Mouse (Mus musculus) NIH3T3 (cell line): Measurements from ENCODE around the gene Dbil5.
"Not testable (repeated sequence)": the region's sequence is repeated elsewhere in the genome, so short reads cannot be mapped to it uniquely, and the experiment has no call there.

Experiments
- DNase-seq: peaks from one replicate; pipeline ENCODE4 v3.0.0-alpha.2; 2012; ENCODE audit warnings: low read depth

Gene Dbil5

DNA sequence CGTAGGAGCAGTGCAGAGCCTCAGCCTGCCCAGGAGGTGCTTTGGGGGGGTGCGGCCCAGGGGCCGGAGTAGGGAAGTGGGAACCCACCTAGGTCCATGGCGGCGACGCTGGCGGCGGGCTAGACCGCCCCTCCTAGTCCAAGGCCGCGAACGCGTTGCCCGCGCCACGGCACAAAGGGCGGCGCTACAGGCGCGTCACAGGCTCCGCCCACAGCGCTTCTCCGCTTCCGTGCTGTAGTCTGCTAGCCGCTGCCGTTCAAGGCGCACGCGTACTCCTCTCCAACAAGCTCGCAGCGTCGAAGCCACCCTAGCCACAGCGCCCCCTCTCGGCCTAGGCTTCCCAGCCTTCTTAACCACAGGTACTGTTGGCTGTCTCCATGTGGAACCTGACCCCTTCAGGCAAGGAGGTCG is at the start of gene Dbil5, which contains the start of gene Gemin4:
Gene Dbil5 (plus strand): TSS at position 219 of the 411 bp plus-strand sequence.
Gene Gemin4 (minus strand): TSS at position 275 of the 411 bp plus-strand sequence.
- DNase-seq: peak; percentile 99

DNA sequence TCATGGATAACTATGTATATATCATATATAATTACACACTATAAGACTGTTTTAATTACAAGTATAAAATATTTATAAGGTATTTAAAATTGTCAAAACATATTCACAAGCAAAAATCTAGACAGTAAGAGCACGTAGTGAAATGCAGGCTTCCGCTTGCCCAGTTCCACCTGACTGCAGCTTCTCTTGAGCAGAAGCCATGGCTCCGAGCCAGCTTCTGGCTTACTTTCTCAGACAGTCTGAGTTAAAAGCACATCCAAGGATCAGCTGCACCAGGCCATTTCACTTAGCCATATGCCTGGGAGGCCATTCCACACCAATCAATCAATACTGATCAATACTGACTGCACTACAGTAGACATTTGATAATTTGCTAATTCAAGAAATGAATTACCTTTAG is 48.4 kb upstream of the Dbil5 start:
- DNase-seq: no peak

DNA sequence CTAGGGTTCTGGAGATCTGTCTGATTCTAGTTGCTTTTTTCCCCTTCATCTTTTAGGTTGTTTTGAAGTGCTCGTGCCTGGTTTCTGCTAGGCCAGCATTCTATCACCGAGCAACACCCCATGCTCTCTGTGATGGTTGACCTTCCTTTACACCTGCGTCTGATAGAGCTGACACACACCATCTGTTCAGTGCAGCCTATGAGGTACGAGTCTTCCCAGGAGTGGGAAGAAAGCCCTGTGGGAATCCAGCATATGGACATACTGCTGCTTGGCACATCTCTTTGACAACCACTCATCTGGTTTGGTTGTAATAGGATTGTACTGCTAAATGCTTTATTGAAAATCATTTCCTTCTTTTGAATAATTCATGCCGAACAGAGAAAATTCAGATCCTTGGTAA is 47.2 kb upstream of the Dbil5 start:
- DNase-seq: no peak

DNA sequence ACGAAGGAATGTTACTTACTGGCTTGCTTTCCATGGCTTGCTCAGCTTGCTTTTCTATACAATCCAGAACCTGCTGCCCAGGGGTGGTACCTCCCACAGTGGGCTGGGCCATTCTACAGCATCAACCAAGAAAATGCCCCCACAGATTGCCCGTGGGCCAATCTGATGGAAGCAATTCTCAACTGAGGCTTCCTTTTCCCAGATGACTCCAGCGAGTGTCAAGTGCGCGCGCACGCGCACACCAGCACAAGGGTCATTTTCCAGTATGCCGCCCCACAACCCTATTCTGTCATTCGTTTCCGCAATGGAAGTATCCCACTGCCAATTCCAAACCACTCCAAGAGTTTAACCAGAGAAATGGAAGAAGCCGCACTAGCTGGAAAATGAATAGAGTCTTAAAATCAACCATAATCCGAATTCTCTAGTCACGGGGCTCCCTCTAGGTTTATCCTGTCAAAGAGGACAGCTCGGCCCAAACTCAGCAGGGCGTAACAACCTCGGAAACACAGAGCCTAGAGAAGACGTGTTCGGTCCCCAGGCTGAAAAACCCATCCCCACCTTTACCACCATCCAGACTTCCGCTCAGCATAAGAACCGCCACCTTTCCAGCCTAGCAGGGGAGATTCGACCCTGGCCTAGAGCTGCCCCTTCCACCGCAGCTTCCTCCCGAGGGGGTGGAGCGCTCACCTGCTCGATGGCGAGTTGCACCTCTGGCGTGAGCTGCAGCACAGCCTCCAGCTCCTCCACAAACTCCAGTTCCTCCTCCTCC is 38.5 kb upstream of the Dbil5 start:
- DNase-seq: peak; percentile 65

DNA sequence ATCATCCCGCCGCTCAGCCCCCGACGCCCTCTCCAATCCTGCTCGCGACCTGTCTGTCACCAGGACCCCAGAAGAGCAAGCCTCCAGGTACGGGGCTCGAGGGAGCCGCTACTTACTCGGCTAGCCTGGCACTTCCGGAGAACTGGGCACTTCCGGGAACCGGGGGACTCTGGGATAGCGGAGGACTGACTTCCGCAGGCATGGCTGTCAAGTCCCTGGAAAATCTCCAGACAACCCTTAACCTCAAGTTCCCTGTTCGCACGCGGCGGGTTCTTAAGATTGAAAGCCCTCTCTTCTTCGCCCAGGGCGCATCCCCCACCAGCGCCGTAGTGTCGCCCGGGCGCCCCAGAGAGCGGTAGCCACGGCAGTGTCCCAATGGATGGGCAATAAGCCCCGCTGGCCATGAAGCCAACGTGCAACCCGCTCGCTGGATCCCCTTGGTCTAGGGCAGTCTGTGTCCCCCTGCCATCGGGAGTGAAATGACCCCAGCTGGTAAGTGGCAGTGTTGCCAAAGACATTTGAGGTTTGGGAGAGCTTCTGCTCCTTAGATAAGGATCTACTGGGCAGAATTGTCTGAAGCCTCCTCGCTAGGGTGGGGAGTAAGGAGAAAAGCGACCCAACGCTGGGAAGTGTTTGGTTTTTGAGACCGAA is 37.8 kb upstream of the Dbil5 start, which contains the start of the genes Vps53 and Fam57a:
Gene Vps53 (minus strand): TSS at position 153 of the 651 bp plus-strand sequence.
Gene Fam57a (plus strand): TSS at position 177 of the 651 bp plus-strand sequence.
- peak; percentile 87 for DNase-seq

DNA sequence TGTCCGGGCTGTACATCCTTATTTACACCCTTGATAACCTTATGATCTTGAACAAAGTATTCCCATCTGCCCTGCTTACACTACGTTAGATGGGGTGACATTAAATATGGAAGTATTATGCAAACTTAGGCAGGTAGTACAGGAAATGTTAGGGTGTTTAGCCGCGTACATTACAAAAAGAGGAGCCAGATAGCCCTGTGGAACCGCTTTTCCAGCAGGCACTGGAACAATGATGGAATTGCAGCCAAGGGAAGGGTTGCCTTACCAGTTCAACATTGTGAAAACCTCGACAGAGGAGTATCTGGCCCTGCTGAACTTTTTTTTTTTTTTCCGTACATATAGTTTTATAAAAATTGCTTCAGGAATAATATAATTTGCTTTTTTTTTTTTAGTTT is 37.3 kb upstream of the Dbil5 start:
- DNase-seq: no peak

DNA sequence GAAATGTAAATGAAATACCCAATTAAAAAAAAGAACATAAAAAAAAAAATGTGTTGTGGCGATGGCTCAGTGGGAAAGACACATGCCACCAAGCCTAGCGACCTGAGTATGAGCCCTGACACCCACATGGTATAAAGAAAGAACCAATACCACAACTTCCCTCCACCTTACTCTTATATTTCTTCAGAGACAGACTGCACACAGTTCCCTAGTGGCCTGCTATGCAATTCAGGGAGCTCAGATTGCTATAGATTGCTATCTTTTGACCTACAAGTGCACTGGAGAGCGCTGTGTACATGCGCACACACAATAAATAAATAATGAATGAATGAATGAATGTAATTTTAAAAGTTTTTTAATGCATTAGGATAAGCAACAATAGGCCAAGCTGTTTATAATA is 33.7 kb upstream of the Dbil5 start:
- DNase-seq: no peak

DNA sequence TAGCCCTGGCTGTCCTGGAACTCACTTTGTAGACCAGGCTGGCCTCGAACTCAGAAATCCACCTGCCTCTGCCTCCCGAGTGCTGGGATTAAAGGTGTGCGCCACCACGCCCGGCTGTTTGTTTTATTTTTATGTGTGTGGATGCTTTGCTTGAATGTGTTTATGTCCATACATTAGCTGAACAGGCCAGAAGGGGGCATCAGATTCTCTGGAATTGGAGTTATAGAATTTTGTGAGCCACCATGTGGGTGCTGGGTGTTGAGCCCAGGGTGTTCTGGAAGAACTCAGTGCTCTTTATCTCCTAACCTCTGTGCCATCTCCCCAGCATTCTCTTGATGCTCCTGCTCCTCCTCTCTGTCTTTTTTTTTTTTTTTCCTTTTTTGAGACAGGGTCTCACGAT is 30.5 kb upstream of the Dbil5 start:
- DNase-seq: peak; percentile 36

DNA sequence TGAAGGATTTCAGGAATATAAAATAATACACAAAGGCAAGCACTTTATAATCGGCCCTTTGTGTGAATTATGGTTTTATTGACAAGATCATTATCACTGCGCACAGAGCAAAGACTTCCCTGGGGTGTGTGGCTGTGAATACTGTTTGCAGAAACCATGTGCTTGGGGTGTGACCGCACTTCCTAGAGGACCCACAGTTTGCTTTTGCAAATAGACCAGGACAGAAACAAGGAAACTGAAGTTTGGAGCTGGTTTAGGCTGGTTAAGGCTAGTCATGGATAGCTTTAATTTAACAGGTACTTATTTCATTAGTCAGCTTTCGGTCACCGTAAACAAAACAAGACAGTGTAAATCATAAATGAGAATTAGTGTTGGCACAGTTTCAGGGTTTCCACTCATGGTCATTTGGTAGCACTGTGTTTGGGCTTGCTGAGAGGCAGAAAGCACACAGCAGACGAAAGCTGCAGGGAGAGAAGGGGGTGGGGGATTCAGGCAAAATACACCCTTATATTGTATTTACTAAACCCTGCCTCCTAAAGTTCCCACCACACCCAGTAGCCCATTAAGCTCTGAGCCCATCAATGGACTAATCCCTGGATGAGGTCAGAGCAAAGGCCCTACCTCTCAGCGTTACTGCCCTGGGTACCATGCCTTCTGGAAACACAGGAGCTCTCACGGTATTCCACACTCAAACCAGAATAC is 21.0 kb upstream of the Dbil5 start:
- no peak for DNase-seq

DNA sequence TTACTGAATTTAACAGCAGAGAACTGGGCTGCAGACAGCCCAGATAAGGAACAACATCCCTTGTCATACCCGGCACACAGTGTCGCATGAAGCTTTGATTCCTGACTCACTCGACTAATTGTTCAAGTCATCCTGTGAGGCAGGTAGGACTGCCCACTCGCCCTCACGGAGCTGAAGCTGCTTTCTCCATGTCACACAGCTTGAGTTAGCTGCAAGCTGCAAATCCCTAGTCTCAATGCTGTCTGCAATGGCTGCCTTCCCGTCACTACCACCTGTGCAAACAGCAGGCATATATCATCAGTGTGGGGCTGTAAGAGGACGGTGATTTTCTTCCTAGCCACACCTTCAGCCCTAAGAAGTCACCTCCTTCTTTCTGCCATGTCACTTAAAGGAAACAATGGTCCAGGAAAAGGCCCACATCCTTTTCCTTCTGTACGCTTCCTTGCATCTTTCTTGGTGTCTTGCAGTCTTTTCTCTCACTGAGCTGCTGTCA is 20.4 kb upstream of the Dbil5 start:
- no peak for DNase-seq

DNA sequence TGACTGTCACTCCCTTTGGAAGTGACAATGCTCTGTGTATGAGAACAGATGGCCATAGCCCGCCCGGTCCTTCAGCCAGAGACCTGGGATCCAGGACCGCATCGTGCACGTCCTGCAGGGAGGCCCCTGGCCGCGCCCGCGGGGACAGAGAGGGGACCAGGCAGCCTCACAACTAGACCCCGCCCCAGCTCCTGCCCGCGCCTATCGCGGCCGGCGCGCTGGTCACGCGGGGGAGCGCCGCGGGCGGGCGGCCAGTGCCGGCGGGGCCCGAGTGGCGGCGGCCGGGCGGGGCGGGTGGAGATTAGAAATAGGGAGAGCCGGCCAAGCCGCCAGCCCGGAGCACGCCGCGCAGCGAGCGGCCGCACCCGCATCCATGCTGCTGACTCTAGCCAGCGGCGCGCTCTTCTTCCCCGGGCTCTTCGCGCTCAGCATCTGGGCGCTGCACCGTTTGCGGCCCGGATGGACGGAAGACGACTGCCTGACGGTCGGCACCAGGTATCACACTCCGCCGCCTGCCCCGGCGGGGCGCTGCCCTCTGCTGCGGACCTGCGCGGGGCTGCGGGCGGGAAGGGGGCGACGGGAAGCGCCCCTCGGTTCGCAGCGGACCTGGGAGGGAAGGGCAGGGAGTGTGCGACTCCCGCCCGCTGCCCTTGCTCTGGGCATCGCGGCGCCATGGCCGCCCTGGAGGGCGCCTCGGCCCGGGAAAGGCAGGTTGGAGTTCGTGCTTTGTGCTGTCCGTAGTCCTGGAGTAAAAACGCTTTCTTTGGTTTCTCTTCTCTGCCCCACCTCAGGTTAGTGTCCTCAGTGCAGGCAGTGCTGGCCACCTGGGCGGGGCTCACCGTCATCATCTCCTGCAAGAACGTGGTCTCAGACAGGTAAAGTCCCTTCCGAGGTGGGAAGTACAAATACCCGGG is 15.4 kb upstream of the Dbil5 start:
- DNase-seq: peak; percentile 86

DNA sequence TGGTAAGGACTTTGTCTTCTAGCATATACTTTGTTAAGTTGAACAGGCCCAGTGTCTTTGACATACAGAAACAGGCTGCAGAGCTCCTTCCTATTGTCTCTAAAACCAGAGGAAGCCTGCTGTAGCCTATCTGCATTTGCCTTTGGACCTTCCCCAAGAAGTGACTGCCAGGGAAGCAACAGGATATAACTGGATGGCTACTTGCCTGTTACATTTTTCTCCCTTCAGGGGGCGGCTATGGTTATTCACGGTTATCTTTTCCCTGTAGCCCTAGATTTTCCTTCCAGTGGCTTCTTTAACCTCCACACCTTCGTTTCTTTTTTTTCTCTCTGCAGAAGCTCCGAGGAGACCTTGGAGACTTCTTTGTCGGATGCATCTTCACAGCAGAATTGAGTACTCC is 10.6 kb upstream of the Dbil5 start:
- no peak for DNase-seq

DNA sequence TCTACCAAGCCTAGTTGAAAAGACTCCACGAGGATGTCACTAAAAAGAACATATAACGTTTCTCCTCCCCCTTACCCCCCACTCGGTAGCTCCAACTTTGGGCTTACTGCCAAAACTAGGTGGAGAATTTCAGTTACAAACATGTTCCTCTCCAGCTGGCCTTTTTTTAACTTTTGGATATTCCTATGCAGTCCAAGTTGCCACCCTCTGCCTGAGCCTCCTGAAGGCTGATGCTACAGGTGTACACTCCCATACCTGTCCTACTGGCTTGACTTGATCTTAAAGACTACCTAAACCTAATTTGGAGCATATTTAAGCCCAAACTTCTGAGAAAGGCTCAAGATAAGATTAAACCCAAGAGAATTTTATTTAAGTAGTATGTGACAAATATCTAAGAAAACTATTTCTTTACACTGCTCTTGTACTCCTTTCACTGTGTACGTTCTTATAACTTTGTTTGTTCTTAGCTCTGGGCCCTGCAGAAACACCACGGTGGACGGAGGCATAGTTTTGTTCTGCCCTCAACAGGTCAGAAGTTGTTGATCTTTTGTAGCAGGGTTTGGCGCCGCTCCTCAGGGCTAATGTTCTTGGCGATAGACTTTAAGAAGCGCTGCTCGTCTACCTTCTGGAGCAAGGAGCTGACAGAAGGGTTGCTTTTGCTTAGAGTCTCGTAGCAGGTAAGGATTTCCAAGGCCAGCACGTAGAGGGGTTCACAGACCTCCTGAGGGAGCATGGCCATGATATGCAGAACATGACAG is 7.0 kb upstream of the Dbil5 start:
- DNase-seq: no peak

DNA sequence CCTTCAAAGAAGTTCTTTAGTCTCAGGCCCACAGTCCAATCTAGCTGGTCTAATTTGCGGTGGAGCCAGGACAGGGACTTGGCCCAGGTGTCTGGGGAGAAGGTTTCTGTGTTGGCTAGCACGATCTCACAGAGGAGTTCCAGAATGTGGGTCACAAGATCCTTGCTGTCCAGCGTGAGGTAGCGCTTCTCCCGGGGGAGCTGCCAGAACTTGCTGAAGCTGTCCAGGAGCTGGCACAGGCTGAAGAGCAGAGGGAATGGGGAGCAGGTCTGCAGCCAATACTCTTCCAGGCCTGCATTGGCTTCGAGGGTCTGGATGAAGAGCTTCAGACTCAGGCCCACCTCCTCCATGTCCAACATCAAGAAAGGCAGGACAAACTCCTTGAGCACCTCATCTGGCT is 5.8 kb upstream of the Dbil5 start:
- not testable (repeated sequence) for DNase-seq

DNA sequence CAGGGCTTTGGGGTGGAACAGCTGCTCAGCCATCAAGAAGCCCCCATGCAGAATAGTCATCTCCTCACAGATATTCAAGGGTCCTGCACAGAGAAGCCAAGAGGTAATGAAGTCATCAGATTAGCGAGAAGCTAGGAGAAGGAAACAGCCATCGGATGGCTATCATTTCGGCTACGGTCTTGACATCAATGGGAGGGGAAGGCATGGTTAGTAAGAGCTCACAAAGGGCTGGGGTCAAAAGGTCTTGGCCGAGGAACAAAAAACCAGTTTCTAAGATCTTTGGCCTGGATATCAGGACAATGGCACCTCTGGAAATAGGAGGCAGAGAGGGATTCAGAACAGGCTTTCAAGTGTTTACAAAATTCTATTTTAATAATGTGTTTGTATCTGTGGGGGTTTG is 3.6 kb upstream of the Dbil5 start:
- no peak for DNase-seq

DNA sequence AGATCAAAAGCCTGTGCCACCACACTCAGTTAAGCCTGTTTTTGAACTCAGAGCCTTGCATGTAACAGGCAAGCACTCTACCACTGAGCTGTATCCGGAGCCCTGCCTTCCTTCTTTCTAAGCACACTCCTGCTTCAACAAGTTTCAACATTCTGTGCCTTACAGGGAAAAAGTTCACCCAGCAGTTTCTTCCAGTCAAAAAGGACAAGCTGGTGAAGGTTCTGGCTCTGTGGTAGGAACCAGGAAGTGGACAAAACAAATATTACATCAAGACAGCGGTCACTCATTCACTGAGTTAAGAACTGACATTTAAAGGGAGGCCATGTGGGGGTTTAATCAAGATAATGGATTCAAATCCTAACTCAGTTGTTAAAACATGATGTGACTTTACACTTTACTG is 2.4 kb upstream of the Dbil5 start:
- no peak for DNase-seq

DNA sequence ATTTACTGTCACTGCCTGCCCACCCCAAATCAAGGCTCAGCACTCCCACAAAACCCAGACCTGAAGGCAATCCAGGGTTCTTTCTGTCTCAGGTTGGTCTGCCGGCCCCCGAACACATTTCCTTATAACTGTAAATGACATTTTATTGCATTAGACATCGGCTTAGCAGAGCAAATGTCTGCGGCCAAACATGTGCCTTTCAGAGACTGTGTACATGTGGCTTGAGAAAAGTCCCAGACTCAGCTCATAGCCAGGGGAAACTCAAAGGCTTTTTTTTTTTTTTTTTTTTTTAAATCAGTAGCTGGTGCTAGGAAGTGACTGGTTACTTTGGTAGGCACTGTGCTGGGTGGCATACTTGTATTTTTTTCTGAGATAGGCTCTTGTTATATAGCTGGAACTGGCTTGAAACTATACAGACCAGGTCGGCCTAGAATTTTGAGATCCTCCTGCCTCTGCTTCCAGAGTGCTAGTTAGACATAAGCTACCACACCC is 1.3 kb upstream of the Dbil5 start:
- DNase-seq: no peak

DNA sequence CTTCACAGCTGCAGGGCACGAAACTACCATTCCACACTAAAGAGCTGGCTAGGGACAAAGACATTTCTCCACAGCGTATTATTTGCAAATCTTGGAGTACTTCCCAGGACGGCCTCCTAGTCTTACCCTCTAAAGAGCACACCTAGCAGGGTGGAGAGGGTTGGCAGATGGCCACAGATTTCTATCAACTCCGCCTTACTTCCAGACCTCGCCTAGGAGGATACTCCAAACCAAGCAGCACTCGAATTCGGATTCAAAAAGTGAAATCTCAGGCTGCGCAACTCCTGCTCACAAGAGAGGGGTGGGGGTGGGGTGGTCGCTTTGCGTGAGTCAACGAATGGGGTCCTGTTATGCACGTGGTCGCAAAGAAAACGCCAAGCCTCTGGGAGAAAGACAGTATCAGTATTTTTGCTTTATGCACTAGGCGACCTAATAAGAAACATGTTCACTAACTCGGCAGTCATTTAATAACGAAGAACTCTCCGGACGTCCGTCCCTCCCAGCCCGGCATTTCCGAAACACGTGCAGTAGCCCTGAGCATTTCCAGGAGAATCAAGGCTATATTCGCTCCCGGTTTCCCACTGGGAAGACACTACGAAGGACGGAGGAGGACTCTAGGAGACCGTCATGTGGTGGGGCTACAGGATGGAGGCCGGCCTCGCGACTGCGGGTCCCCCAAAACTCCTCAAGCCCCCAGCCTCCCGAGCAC is 573 bp upstream of the Dbil5 start:
- peak; percentile 61 for DNase-seq

DNA sequence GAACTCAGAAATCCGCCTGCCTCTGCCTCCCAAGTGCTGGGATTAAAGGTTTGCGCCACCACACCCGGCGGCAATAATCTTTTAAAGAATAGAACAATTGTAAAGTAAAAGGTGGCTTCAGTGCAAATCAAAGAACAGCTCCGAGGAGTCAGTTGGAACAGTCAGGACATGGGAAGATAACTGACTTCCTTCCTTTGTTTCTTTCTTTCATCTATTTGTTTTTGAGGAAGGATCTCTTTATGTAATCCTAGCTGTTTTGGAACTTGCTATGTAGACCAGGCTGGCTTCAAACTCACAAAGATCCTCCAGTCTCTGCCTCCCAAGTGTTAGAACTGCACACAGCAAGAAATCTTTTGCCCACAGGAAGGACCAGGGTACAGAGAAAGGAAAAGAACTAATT is 7.2 kb downstream of the Dbil5 start:
- DNase-seq: no peak

DNA sequence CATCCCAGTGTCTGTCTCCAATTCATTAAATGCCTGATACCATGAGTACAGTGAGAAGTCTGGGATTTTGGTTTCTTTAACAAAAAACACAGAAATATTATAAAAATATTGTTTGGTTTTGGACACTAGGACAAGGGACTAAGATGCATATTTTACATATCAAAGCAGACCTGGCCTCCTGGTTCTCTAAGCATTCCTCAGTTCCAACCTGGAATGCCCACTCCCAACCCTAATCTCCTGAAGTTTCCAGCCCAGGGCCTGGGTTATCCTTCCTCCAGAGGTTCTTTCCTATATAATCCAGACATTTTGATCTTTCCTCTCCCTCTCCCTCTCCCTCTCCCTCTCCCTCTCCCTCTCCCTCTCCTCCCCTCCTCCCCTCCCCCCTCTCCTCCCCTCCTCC is 7.6 kb downstream of the Dbil5 start:
- DNase-seq: no peak
